Mouse (Mus musculus) intestine, postnatal 0 days (tissue): ENCODE data around the gene Dtnbp1. TPM values are rescaled to one million over a fixed set of nuclear protein-coding genes. Genes with fewer than 3 reads are reported as not detected.

Source experiments
- ATAC-seq: fragments of 200-750 bp; cut with Nextera tagmentation; 2 replicates; pipeline ENCODE4 v1.8.0; 2017; ENCODE audit warnings: mild to moderate bottlenecking, moderate TSS enrichment, moderate library complexity
- H3K27ac ChIP-seq: fragments of 300-500 bp; sonication (generic); 2 replicates; pipeline ENCODE4 v1.5.1; 2014; ENCODE audit warnings: mild to moderate bottlenecking, low read depth, low read length, moderate library complexity
- H3K27me3 ChIP-seq: fragments of 300-500 bp; sonication (generic); replicated peaks from 2 replicates; pipeline ENCODE4 v1.6.1; 2014; ENCODE audit warnings: low read length, mixed read lengths; ENCODE audit not compliant: control insufficient read depth, insufficient read depth
- H3K36me3 ChIP-seq: fragments of 300-500 bp; sonication (generic); 2 replicates; pipeline ENCODE4 v1.6.1; 2014; ENCODE audit warnings: mild to moderate bottlenecking, moderate library complexity; ENCODE audit not compliant: control insufficient read depth, insufficient read depth
- H3K4me1 ChIP-seq: fragments of 300-500 bp; sonication (generic); replicated peaks from 2 replicates; pipeline ENCODE4 v1.6.1; 2014; ENCODE audit warnings: antibody characterized with exemption, low read length, mixed read lengths; ENCODE audit not compliant: control insufficient read depth, insufficient read depth
- H3K4me2 ChIP-seq: fragments of 300-500 bp; sonication (generic); replicated peaks from 2 replicates; pipeline ENCODE4 v1.6.1; 2014; ENCODE audit warnings: low read depth, mild to moderate bottlenecking, moderate library complexity
- H3K4me3 ChIP-seq: fragments of 300-500 bp; sonication (generic); 2 replicates; pipeline ENCODE4 v1.5.1; 2014; ENCODE audit warnings: low read depth, low read length
- H3K9ac ChIP-seq: fragments of 300-500 bp; sonication (generic); 2 replicates; pipeline ENCODE4 v1.6.1; 2014; ENCODE audit warnings: mild to moderate bottlenecking, low read depth, low read length
- H3K9me3 ChIP-seq: fragments of 300-500 bp; sonication (generic); 2 replicates; pipeline ENCODE4 v1.6.1; 2016; ENCODE audit warnings: mixed run types; ENCODE audit not compliant: control insufficient read depth
- CTCF ChIP-seq: sonication (generic); IDR thresholded peaks from 2 replicates; pipeline ENCODE4 v1.5.1; 2016; ENCODE audit warnings: low read depth, mild to moderate bottlenecking, control low read depth, antibody characterized with exemption, moderate library complexity
- WGBS: fragments of 180-500 bp; shearing (Covaris S2); extraction: QIAGEN DNeasy Blood & Tissue Kit; methylation state at CpG from one replicate; pipeline ENCODE4 v1.1.7; 2014; 5-methylcytosine and 5-hydroxymethylcytosine counted together
- polyA plus RNA-seq: library from polyadenylated mRNA; unstranded; fragments of >200 nt; fragmentation: Nextera tagmentation; extraction: Ambion mirVana; gene quantifications from 2 replicates; pipeline ENCODE4 v1.2.1, GENCODE M21; 2015

The Dtnbp1 gene
- polyA plus RNA-seq, 1 experiment from 2014 or later = 65.2 TPM

- H3K4me1 ChIP-seq = no peaks in the 10 kb centered on the region
- H3K4me3 ChIP-seq = no peak overlapping the region
- no peak for ATAC-seq
- no peaks in the 10 kb centered on the region for H3K27me3 ChIP-seq
- no peaks in the 10 kb centered on the region for H3K9me3 ChIP-seq
- no peak overlapping the region for H3K9ac ChIP-seq
- 89% methylated on average over 8 of the region's 8 CpGs for WGBS
- TF ChIP-seq CTCF = no peak
- no peaks in the 10 kb centered on the region for H3K36me3 ChIP-seq
- no peak overlapping the region for H3K27ac ChIP-seq
- no peak overlapping the region for H3K4me2 ChIP-seq
Observed at GRCm38 (mm10) chr13:44957049-44957448, 44.9 kb downstream of the Dtnbp1 start.

GRCm38 (mm10) chr13:44955781-44956180, 46.2 kb downstream of the Dtnbp1 start:
- no peak overlapping the region for H3K4me3 ChIP-seq
- no peaks in the 10 kb centered on the region for H3K4me1 ChIP-seq
- ATAC-seq = no peak
- WGBS = 94% methylated on average over 6 of the region's 6 CpGs
- no peak overlapping the region for H3K9ac ChIP-seq
- H3K36me3 ChIP-seq = no peaks in the 10 kb centered on the region
- H3K27ac ChIP-seq = no peak overlapping the region
- no peaks in the 10 kb centered on the region for H3K9me3 ChIP-seq
- no peak overlapping the region for H3K4me2 ChIP-seq
- no peaks in the 10 kb centered on the region for H3K27me3 ChIP-seq
- no peak for TF ChIP-seq CTCF

- Histone ChIP-seq H3K4me1 (no peaks in the 10 kb centered on the region), H3K4me2 (no peak overlapping the region), H3K9ac (no peak overlapping the region), H3K4me3 (no peak overlapping the region), H3K27me3 (no peaks in the 10 kb centered on the region), H3K27ac (no peak overlapping the region), H3K36me3 (no peaks in the 10 kb centered on the region), H3K9me3 (no peaks in the 10 kb centered on the region)
- 94% methylated on average over 1 of the region's 1 CpGs for WGBS
- no peak for ATAC-seq
- no peak for TF ChIP-seq CTCF
Observed at GRCm38 (mm10) chr13:44954232-44954568, 47.7 kb downstream of the Dtnbp1 start.

DNA sequence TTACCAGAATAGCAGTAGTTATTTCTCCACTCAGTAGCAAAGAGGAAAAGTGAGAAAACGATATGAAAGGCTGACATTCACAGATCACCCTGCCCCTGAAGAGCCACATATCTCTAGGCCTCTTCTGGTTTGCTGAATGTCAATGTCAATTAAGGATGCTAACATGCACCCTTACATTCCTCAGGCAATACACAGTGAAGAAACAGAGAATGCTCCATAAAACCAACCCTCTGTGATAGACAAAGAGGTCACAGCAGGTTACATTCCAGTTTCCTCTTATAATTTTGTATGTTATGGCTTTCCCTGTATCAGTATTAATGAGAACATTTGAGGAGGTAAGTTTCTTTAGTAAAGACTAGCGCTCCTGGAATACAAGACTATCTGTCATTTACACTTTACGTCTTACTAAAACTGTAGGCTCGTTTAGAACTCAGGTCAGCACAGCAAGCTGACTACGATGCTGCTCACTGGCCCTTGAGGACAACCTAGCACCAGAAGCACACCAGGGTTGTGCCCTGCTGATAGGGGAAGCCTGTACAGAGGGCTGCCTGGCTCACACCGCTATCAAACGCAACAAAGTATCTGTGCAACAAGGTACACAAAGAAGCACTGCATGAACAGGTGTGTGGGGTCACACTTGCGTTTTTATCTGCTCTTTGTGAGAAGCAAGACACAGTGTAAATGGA, 48.3 kb downstream of the Dtnbp1 start:
- no peak for TF ChIP-seq CTCF
- Histone ChIP-seq H3K27me3 (no peaks in the 10 kb centered on the region), H3K4me2 (no peak overlapping the region), H3K36me3 (no peaks in the 10 kb centered on the region), H3K4me1 (no peaks in the 10 kb centered on the region), H3K27ac (no peak overlapping the region), H3K9me3 (no peaks in the 10 kb centered on the region), H3K4me3 (no peak overlapping the region), H3K9ac (no peak overlapping the region)
- no peak for ATAC-seq
- WGBS = 86% methylated on average over 8 of the region's 8 CpGs

- Histone ChIP-seq H3K27me3 (no peaks in the 10 kb centered on the region), H3K9ac (no peak overlapping the region), H3K4me2 (no peak overlapping the region)
Observed at GRCm38 (mm10) chr13:44952393-44953086, 49.4 kb downstream of the Dtnbp1 start.

DNA sequence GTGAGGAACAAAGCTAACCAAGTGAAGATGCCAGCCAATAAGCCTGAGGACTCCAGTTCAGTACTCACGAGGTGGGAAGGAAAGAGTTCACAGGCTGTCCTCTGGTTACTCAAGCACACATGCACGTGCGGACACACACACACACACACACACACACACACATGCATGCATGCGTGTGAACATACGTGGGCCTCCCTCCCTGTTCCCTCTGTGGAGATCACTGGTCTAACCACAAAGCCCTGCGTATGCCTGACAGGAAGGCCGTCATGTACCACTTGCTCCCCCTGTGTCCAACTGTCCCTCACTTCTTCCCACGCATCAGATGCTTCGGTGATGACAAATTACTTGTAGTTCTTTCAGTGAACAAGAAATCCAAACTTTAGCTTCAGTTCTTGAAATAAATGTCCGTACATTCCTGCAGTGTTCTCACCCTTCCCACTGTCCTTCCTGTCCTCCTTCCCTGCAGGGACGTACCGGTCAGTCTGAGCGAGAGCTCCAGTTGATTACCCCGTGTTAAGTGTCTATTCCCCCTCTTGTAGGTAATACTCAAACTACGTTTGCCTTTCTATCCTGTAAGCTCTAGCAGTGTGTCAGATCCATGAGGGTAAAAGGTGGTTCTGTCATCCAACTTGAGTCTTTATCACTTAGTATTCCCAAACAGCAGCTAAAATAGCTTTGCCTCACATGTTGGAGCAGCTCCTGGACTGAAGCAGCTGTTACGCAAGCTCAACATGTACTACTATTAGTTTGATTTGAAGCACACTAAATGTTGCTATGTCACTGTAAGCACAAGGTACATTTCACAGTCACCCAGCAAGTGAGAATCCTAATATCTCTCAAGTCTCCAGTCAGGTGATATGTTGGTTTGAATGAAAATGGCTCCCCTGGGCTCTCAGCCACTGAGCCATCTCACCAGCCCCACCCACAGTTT, 53.4 kb downstream of the Dtnbp1 start:
- ATAC-seq = no peak
- no peaks in the 10 kb centered on the region for H3K4me1 ChIP-seq
- H3K9ac ChIP-seq = no peak overlapping the region
- WGBS = 90% methylated on average over 16 of the region's 16 CpGs
- H3K4me2 ChIP-seq = no peak overlapping the region
- H3K36me3 ChIP-seq = no peaks in the 10 kb centered on the region
- TF ChIP-seq CTCF = no peak
- no peaks in the 10 kb centered on the region for H3K27me3 ChIP-seq
- H3K27ac ChIP-seq = no peak overlapping the region
- H3K4me3 ChIP-seq = no peak overlapping the region
- no peaks in the 10 kb centered on the region for H3K9me3 ChIP-seq

More at GRCm38 (mm10) chr13:44952393-44953086, 49.4 kb downstream of the Dtnbp1 start:
- Histone ChIP-seq H3K9me3 (no peaks in the 10 kb centered on the region), H3K27ac (no peak overlapping the region), H3K4me1 (no peaks in the 10 kb centered on the region), H3K36me3 (no peaks in the 10 kb centered on the region), H3K4me3 (no peak overlapping the region)
- TF ChIP-seq CTCF = peak; percentile 51
- ATAC-seq = no peak
- 77% methylated on average over 10 of the region's 10 CpGs for WGBS
